Mouse (Mus musculus): Measurements from ENCODE around the gene Tubgcp6. TPM values are rescaled to one million over a fixed set of nuclear protein-coding genes. Genes with fewer than 3 reads are reported as not detected.

The Tubgcp6 gene
- polyA plus RNA-seq, 1 experiment: 19.0 TPM

DNA sequence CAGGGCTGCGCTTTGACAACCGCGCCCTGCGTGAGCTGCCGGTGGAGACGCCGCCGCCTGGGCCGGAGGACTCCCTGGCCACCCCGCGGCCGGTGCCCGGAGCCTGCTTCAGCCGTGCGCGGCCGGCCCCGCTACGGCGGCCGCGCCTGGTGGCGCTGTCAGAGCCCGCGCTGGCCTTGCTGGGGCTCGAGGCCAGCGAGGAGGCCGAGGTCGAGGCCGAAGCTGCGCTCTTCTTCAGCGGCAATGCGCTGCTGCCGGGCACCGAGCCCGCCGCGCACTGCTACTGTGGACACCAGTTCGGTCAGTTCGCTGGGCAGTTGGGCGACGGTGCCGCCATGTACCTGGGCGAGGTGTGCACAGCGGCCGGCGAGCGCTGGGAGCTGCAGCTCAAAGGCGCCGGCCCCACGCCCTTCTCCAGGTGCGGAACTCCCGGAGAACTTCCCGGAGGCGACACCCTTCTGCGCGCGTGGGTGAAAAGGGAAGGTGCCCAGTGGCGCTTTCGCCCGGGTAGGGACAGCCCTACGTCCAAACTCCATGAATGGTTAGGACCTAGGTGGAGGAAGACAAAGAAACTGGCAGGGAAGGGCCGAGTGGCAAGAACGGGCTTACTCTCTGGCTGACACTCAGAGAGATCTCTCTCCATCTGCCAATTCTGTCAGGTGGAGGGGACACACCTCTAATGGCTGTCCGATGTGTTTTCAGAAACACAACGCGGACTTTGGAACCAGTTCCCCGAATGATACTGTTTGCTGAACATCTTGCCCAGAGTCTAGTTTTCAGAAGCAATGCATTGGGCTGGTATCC, 33.5 kb downstream of the Tubgcp6 start:
- Histone ChIP-seq H3K79me2 (ENCODE audit: control insufficient read depth, insufficient read depth) (peaks cover 12% of the 10 kb centered on the region), H3K79me3 (ENCODE audit: low read depth) (no peaks in the 10 kb centered on the region), H3ac (ENCODE audit: control insufficient read depth, insufficient read length, low read depth) (peak overlapping the region; percentile 84), H3K4me3 (ENCODE audit: insufficient read depth, poor library complexity, severe bottlenecking) (peak overlapping the region; percentile 84), H3K27me3 (ENCODE audit: control insufficient read depth, insufficient read depth, insufficient read length) (no peaks in the 10 kb centered on the region), H3K36me3 (ENCODE audit: control insufficient read depth, insufficient read depth) (peaks cover 12% of the 10 kb centered on the region)
- TF ChIP-seq USF1 (IDR thresholded peaks at IDR 0.05; ENCODE audit: low read depth): no peak
- no peak for TF ChIP-seq CTCF (IDR thresholded peaks at IDR 0.05; ENCODE audit: control insufficient read depth, insufficient read depth, insufficient read length)
- no peak for TF ChIP-seq MAX (IDR thresholded peaks at IDR 0.05)
- TF ChIP-seq CEBPB (IDR thresholded peaks at IDR 0.05; ENCODE audit: low read depth): no peak
- no peak for TF ChIP-seq MYOG (IDR thresholded peaks at IDR 0.05; ENCODE audit: control insufficient read depth, extremely low read depth, insufficient read length)

DNA sequence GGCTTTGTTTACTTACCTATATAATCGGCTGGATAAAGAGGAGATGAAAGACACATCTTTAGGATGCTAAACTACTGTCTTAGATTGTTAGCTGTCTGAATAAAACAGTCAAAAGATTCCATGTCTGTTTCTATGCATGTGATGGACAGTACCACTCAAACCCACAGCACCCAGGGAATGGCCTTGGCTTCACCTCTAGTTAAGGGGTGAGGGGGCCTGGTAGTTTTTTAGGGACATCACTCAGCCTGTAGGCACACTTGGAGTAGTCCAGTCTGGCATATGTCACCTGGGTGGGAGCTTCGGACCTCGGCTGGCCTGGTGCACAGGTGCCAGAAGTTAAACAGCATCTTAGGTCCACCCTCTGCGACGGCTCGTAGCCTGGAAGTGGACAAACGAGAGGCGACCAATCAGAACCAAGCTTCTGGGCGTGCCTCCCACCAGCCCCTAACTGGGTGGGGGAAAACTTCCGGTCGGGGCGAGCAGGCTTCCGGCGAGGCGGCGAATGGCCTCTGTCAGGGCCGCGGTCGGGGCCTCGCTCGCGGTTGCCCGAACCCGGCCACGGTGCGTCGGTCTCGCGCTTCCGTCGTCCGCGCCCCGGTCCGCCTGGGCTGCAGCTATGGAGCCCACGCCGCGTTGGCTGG, 34.2 kb downstream of the Tubgcp6 start, which contains the start of gene Selenoo:
Selenoo (plus strand) TSS at position 478 of the 641 bp plus-strand sequence.
- Histone ChIP-seq H3K79me3 (ENCODE audit: low read depth) (no peaks in the 10 kb centered on the region), H3ac (ENCODE audit: control insufficient read depth, insufficient read length, low read depth) (peak within 1 kb of the TSS; percentile 84), H3K36me3 (ENCODE audit: control insufficient read depth, insufficient read depth) (peaks cover 13% of the 10 kb centered on the region), H3K4me3 (ENCODE audit: insufficient read depth, poor library complexity, severe bottlenecking) (peak within 1 kb of the TSS; percentile 84), H3K27me3 (ENCODE audit: control insufficient read depth, insufficient read depth, insufficient read length) (no peaks in the 10 kb centered on the region), H3K79me2 (ENCODE audit: control insufficient read depth, insufficient read depth) (peaks cover 12% of the 10 kb centered on the region)
- TF ChIP-seq MYOG (IDR thresholded peaks at IDR 0.05; ENCODE audit: control insufficient read depth, extremely low read depth, insufficient read length) (no peak), MYOD1 (IDR thresholded peaks at IDR 0.05; ENCODE audit: control insufficient read depth, insufficient read length, low read depth) (peak; percentile 2), USF1 (IDR thresholded peaks at IDR 0.05; ENCODE audit: low read depth) (no peak), MAX (IDR thresholded peaks at IDR 0.05) (peak; percentile 25), CEBPB (IDR thresholded peaks at IDR 0.05; ENCODE audit: low read depth) (no peak), FOSL1 (IDR thresholded peaks at IDR 0.05; ENCODE audit: insufficient read depth, low read length, poor library complexity, severe bottlenecking) (no peak)

DNA sequence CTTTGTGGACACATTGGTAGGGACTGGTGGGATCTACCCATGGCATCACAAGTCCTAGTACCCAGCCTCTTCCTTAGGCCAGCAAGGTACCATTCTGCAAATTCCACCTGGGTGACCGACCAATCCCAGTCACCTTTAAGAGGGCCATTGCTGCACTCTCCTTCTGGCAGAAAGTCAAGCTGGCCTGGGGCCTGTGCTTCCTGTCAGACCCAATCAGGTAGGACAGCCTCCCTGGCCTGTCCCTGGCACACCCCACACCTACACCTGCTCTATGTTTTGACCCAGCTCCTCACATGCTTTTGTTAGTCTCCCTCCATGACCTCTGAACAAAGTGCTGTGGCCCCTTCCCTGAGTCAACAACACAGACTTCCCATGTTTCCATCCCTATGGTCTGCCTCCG, 38.1 kb downstream of the Tubgcp6 start:
- no peak for TF ChIP-seq USF1 (IDR thresholded peaks at IDR 0.05; ENCODE audit: low read depth)
- TF ChIP-seq FOSL1 (IDR thresholded peaks at IDR 0.05; ENCODE audit: insufficient read depth, low read length, poor library complexity, severe bottlenecking): no peak
- no peak for TF ChIP-seq CTCF (IDR thresholded peaks at IDR 0.05; ENCODE audit: control insufficient read depth, insufficient read depth, insufficient read length)
- Histone ChIP-seq H3K36me3 (ENCODE audit: control insufficient read depth, insufficient read depth) (peaks cover 45% of the 10 kb centered on the region), H3ac (ENCODE audit: control insufficient read depth, insufficient read length, low read depth) (no peak overlapping the region), H3K27me3 (ENCODE audit: control insufficient read depth, insufficient read depth, insufficient read length) (no peaks in the 10 kb centered on the region), H3K79me2 (ENCODE audit: control insufficient read depth, insufficient read depth) (peaks cover 21% of the 10 kb centered on the region), H3K4me3 (ENCODE audit: insufficient read depth, poor library complexity, severe bottlenecking) (no peak overlapping the region), H3K79me3 (ENCODE audit: low read depth) (no peaks in the 10 kb centered on the region)

DNA sequence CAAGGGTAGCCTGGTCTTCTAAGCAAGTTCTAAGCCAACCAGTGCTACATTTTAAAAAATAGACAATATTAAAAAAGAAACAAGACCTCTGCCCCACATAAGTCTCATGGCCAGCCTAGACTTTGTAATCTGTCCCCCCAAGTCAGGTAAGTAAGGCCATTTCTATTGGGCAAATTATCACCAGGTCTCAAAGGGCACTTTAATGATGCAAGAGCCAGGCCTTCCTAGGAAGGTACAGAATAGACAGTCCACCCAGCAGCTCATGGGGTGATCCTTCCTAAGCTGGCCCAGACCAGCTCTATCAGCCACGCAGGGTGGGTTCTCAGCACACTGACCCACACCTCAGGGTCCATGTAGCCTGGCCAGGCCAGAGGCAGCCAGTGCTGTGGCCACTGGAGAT, 39.0 kb downstream of the Tubgcp6 start:
- Histone ChIP-seq H3K27me3 (ENCODE audit: control insufficient read depth, insufficient read depth, insufficient read length) (no peaks in the 10 kb centered on the region), H3K79me3 (ENCODE audit: low read depth) (peaks cover 2% of the 10 kb centered on the region), H3ac (ENCODE audit: control insufficient read depth, insufficient read length, low read depth) (no peak overlapping the region), H3K79me2 (ENCODE audit: control insufficient read depth, insufficient read depth) (peaks cover 23% of the 10 kb centered on the region), H3K36me3 (ENCODE audit: control insufficient read depth, insufficient read depth) (peaks cover 45% of the 10 kb centered on the region), H3K4me3 (ENCODE audit: insufficient read depth, poor library complexity, severe bottlenecking) (no peak overlapping the region)
- TF ChIP-seq CTCF (IDR thresholded peaks at IDR 0.05; ENCODE audit: control insufficient read depth, insufficient read depth, insufficient read length): no peak

DNA sequence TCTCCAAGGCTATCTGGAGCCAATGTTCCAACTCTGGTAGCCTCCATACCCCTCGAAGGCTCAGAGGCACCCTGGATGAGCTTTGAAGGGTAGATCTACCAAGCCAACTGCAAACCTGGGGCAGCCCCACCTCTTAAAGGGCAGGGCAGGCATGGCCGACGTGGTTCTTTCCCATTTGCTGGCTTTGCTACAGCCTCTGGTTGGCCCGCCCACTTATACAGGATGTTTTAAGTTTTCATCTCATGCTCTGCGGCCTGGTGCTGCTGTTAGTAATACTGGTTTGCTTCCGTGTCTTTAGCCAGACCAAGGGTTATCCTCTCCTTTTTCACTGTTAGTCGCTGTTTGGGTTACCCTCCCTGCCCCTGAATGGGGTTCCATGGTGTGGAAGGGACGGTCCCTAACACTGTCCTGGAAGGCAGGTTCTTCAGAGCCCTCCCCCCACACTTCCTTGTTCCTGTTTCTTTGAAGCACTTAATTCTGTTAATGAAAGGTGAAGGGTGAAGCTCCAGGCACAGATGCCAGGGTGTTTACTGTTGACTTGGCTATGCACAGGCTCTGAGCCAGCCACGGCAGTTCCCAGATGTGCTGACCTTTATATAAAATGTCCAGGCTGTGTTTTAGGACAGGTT, 44.6 kb downstream of the Tubgcp6 start:
- Histone ChIP-seq H3K79me3 (ENCODE audit: low read depth) (peaks cover 30% of the 10 kb centered on the region), H3ac (ENCODE audit: control insufficient read depth, insufficient read length, low read depth) (peak overlapping the region; percentile 1), H3K27me3 (ENCODE audit: control insufficient read depth, insufficient read depth, insufficient read length) (no peaks in the 10 kb centered on the region), H3K79me2 (ENCODE audit: control insufficient read depth, insufficient read depth) (peaks cover 53% of the 10 kb centered on the region), H3K36me3 (ENCODE audit: control insufficient read depth, insufficient read depth) (peaks cover 32% of the 10 kb centered on the region), H3K4me3 (ENCODE audit: insufficient read depth, poor library complexity, severe bottlenecking) (no peak overlapping the region)
- no peak for TF ChIP-seq FOSL1 (IDR thresholded peaks at IDR 0.05; ENCODE audit: insufficient read depth, low read length, poor library complexity, severe bottlenecking)
- TF ChIP-seq MYOD1 (IDR thresholded peaks at IDR 0.05; ENCODE audit: control insufficient read depth, insufficient read length, low read depth): no peak
- no peak for TF ChIP-seq CTCF (IDR thresholded peaks at IDR 0.05; ENCODE audit: control insufficient read depth, insufficient read depth, insufficient read length)
- TF ChIP-seq MYOG (IDR thresholded peaks at IDR 0.05; ENCODE audit: control insufficient read depth, extremely low read depth, insufficient read length): no peak
- TF ChIP-seq USF1 (IDR thresholded peaks at IDR 0.05; ENCODE audit: low read depth): no peak
- no peak for TF ChIP-seq CEBPB (IDR thresholded peaks at IDR 0.05; ENCODE audit: low read depth)
- no peak for TF ChIP-seq MAX (IDR thresholded peaks at IDR 0.05)
